Mouse (Mus musculus) liver, embryonic 14.5 days (tissue): ENCODE results near the gene Arhgap10. TPM values are rescaled to one million over a fixed set of nuclear protein-coding genes. Genes with fewer than 3 reads are reported as not detected.

Experiments
- ATAC-seq: fragments of 200-750 bp; cut with Nextera tagmentation; 2 replicates; pipeline ENCODE4 v1.8.0; 2017; ENCODE audit warnings: moderate number of reproducible peaks, mild to moderate bottlenecking, moderate library complexity; ENCODE audit not compliant: insufficient read depth
- DNase-seq, 3 experiments: peaks; one replicate each; pipeline ENCODE4 v3.0.0-alpha.2; 2012 to 2013; ENCODE audit warnings: low read depth in 3 of 3, low spot score in 3 of 3
- H3K27ac ChIP-seq: fragments of 300-500 bp; sonication (generic); 2 replicates; pipeline ENCODE4 v1.5.1; 2014; ENCODE audit warnings: moderate library complexity, mild to moderate bottlenecking, control low read depth, inconsistent platforms
- H3K27me3 ChIP-seq: fragments of 300-500 bp; sonication (generic); 2 replicates; pipeline ENCODE4 v1.6.1; 2014; ENCODE audit warnings: mild to moderate bottlenecking, low read length, moderate library complexity; ENCODE audit not compliant: control insufficient read depth, insufficient read depth
- H3K36me3 ChIP-seq: fragments of 300-500 bp; sonication (generic); replicated peaks from 2 replicates; pipeline ENCODE4 v1.6.1; 2014; ENCODE audit warnings: low read depth; ENCODE audit not compliant: control insufficient read depth, insufficient read depth
- H3K4me1 ChIP-seq, 2 experiments: fragments of 200-500 bp in 1 of 2; fragments of 300-500 bp in 1 of 2; sonication (generic) in 1 of 2; replicated peaks; 2 replicates each; pipeline ENCODE4 v1.6.1; 2012 to 2014; ENCODE audit warnings: antibody characterized with exemption in 1 of 2, inconsistent platforms in 1 of 2, low read length in 1 of 2; ENCODE audit not compliant: control insufficient read depth in 2 of 2, insufficient read depth in 2 of 2
- H3K4me2 ChIP-seq: fragments of 300-500 bp; sonication (generic); 2 replicates; pipeline ENCODE4 v1.6.1; 2014; ENCODE audit warnings: low read depth, mild to moderate bottlenecking, control low read depth, moderate library complexity
- H3K4me3 ChIP-seq, 2 experiments: fragments of 200-500 bp in 1 of 2; fragments of 300-500 bp in 1 of 2; sonication (generic) in 1 of 2; 2 replicates each; pipeline ENCODE4 v1.5.1; 2012 to 2014; ENCODE audit warnings: low read depth in 2 of 2, low read length in 2 of 2, mild to moderate bottlenecking in 2 of 2, control low read depth in 1 of 2, inconsistent platforms in 1 of 2, moderate library complexity in 1 of 2; ENCODE audit not compliant: insufficient read depth in 1 of 2
- H3K9ac ChIP-seq: fragments of 300-500 bp; sonication (generic); replicated peaks from 2 replicates; pipeline ENCODE4 v1.6.1; 2014; ENCODE audit warnings: mild to moderate bottlenecking, control low read depth, moderate library complexity
- H3K9me3 ChIP-seq: fragments of 300-500 bp; sonication (generic); 2 replicates; pipeline ENCODE4 v1.6.1; 2016; ENCODE audit warnings: low read length, mixed read lengths; ENCODE audit not compliant: control insufficient read depth
- CTCF ChIP-seq: IDR thresholded peaks from 2 replicates; pipeline ENCODE4 v1.5.1; 2016; ENCODE audit warnings: antibody characterized with exemption, low read depth, control low read depth
- EP300 ChIP-seq: IDR thresholded peaks from 2 replicates; pipeline ENCODE4 v1.6.1; 2016; ENCODE audit warnings: antibody characterized with exemption, low read depth
- WGBS: fragments of 180-500 bp; shearing (Covaris S2); extraction: QIAGEN DNeasy Blood & Tissue Kit; methylation state at CpG from one replicate; pipeline ENCODE4 v1.1.7; 2014; ENCODE audit not compliant: insufficient replicate concordance; 5-methylcytosine and 5-hydroxymethylcytosine counted together
- polyA plus RNA-seq, 2 experiments: library from polyadenylated mRNA; depleted of rRNA in 1 of 2; stranded (reverse) in 1 of 2; unstranded in 1 of 2; fragments of >200 nt; fragmentation: Nextera tagmentation in 1 of 2; extraction: Ambion mirVana in 1 of 2; gene quantifications; 2 replicates each; pipeline versions ENCODE4 v1.2.1 to v1.2.3; 2012 to 2014

Gene Arhgap10
- polyA plus RNA-seq, 2 experiments = 4.6 TPM

DNA sequence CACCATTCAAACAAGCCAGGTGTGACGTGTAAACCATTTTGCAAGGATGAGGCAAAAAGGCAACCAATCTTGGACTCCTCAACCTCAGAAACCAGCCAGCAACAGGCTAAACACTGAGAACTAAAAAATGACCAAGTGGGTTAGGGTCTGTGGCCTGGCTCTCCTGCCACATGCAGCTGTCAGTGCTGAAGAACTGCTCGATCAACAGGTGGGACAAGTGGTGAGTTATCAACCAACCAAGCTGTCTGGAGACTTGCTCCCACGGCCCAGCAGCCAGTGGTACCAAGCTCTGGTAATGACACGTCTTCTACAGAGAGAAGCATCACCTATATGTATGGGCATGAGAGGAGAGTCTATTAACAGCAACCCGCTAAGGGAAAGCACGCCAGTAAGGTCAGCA lies 15.2 kb downstream of the Arhgap10 start:
- H3K9ac ChIP-seq = no peak overlapping the region
- DNase-seq = no peak
- no peak for ATAC-seq
- no peak overlapping the region for H3K4me3 ChIP-seq
- H3K27me3 ChIP-seq = no peaks in the 10 kb centered on the region
- no peak overlapping the region for H3K4me2 ChIP-seq
- no peaks in the 10 kb centered on the region for H3K9me3 ChIP-seq
- 73% methylated on average over 6 of the region's 6 CpGs for WGBS
- H3K4me1 ChIP-seq = no peaks in the 10 kb centered on the region
- no peak overlapping the region for H3K27ac ChIP-seq
- no peaks in the 10 kb centered on the region for H3K36me3 ChIP-seq
- TF ChIP-seq EP300 (no peak), CTCF (no peak)

GRCm38 (mm10) chr8:77501131-77501530 lies 16.6 kb downstream of the Arhgap10 start:
- Histone ChIP-seq H3K36me3 (no peaks in the 10 kb centered on the region), H3K27me3 (no peaks in the 10 kb centered on the region), H3K9ac (no peak overlapping the region), H3K4me3 (no peak overlapping the region), H3K9me3 (no peaks in the 10 kb centered on the region), H3K4me1 (peaks cover 0 to 2% of the 10 kb centered on the region in 2 experiments; a peak in 1 of 4 replicates), H3K4me2 (no peak overlapping the region), H3K27ac (no peak overlapping the region)
- ATAC-seq (no peak), DNase-seq (no peak)
- TF ChIP-seq CTCF = no peak
- no peak for TF ChIP-seq EP300
- 65% methylated on average over 8 of the region's 8 CpGs for WGBS

- ATAC-seq (no peak), DNase-seq (no peak)
- Histone ChIP-seq H3K4me2 (no peak overlapping the region), H3K9me3 (no peaks in the 10 kb centered on the region), H3K27ac (no peak overlapping the region), H3K36me3 (no peaks in the 10 kb centered on the region), H3K4me3 (no peak overlapping the region), H3K4me1 (peaks cover 0 to 2% of the 10 kb centered on the region in 2 experiments; a peak in 1 of 4 replicates), H3K27me3 (no peaks in the 10 kb centered on the region), H3K9ac (no peak overlapping the region)
- TF ChIP-seq CTCF (no peak), EP300 (no peak)
- 69% methylated on average over 3 of the region's 3 CpGs for WGBS
Measured at GRCm38 (mm10) chr8:77500264-77500663, 17.5 kb downstream of the Arhgap10 start.

DNA sequence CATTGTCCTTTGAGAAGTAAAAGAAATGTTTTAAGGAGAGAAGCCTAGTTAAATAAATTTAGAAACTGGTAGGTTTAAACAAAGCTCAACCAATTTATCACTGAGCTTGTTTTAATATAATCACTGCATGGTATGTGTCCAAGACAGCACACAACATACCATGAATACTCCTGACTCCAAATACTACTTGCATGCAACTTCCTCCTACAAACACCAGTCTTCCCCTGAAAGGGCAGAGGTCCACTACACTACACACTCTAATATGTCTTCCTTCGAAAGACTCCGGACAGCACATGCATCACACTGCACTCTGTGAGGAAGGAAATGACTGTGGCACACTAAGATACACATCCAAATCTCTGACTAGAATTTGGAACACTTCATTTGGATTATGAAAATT lies 20.3 kb downstream of the Arhgap10 start:
- DNase-seq (no peak), ATAC-seq (no peak)
- Histone ChIP-seq H3K9ac (no peak overlapping the region), H3K27me3 (no peaks in the 10 kb centered on the region), H3K4me2 (no peak overlapping the region), H3K9me3 (no peaks in the 10 kb centered on the region), H3K27ac (no peak overlapping the region), H3K36me3 (no peaks in the 10 kb centered on the region), H3K4me3 (no peak overlapping the region), H3K4me1 (peaks cover 4 to 12% of the 10 kb centered on the region in 2 experiments)
- TF ChIP-seq EP300 = no peak
- TF ChIP-seq CTCF = no peak
- WGBS = 38% methylated on average over 2 of the region's 2 CpGs

DNA sequence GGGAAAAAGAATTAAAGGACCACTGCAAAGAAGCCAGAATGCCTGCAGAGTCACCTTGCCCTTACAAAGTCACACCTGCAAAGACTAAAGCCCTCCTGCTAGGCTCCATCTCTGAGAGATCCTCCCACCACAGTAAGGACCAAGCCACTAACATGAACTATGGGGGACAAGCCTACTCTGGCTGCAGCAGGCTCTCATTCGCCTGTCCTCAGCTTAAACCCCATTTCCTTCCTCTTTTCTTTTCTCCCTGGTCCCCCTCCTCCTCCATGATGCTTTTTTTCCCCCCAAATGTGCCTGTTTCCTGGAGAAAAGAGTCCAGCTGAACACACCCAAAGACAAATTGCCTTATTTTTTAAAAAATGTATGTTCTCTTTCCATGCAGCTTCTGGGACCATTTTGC lies 21.5 kb downstream of the Arhgap10 start:
- TF ChIP-seq CTCF (no peak), EP300 (no peak)
- Histone ChIP-seq H3K4me2 (no peak overlapping the region), H3K27ac (no peak overlapping the region), H3K27me3 (no peaks in the 10 kb centered on the region), H3K36me3 (no peaks in the 10 kb centered on the region), H3K4me3 (no peak overlapping the region), H3K9me3 (no peaks in the 10 kb centered on the region), H3K4me1 (peaks cover 16 to 23% of the 10 kb centered on the region in 2 experiments), H3K9ac (no peak overlapping the region)
- 44% methylated on average over 1 of the region's 1 CpGs for WGBS
- DNase-seq (no peak), ATAC-seq (no peak)
